ENCODE assay signal across 9 mouse cellular contexts in the genomic region with DNA sequence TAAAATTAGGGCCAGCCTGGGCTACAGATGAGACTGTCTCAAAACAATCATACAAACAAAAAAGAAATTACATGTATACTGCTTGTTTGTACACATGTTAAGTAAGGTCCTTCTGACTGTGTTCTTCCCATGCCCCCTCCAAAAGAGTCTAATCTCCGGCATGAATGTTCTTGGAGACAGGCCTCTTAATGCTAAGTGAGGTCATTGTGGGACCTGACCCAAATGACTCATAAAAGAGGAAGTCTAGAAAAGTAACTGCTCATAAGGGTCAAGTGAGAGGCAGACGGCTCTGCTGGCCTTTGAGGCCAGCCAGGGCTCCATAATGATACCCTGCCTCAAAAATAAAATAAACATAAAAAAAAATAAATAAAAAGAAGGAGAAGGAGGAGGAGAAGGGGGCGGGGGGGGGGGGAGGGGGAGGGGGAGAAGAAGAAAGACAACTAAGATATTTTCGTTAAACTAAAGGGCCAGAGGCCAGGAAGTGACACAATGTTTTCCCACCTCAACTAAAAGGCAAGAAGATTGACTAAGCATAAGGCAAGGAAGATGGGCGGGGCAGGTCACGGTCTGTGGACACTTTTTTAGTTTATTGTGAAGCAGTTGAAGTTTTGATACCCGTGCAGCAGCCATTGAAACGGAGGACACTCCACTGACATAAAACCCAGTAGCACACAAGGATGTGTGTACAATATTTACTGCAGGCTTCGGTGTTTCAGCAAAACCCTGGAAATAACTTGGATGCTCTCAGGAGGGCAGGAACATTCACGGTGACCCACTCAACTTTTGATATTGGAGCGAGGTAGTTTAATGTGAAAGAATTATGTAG. TPM values are rescaled to one million over a fixed set of nuclear protein-coding genes. Genes with fewer than 3 reads are reported as not detected.
DNase-seq lines count a peak whose midpoint lies in the region; ATAC-seq and TF ChIP-seq lines count a peak whose summit lies in the region.
"Had no signal": no experiment of that assay in that cellular context is flagged by ENCODE, and none has a peak within 500 bp of the region (broad histone marks: within the 10 kb centered on the region; RNA-seq: fewer than 3 reads in every experiment).

No protein-coding gene starts in this region.

- H3K36me3 ChIP-seq in forebrain, embryonic 10.5 days (replicated peaks): no peaks in the 10 kb centered on the region
- no peaks in the 10 kb centered on the region for H3K36me3 ChIP-seq in forebrain, embryonic 12.5 days (replicated peaks)
- H3K36me3 ChIP-seq in MEL (ENCODE audit: control insufficient read depth in 1 of 2, insufficient read depth in 2 of 2, low read length in 2 of 2): peaks cover 0 to 13% of the 10 kb centered on the region in 2 experiments; a peak in 2 of 4 replicates
- no peaks in the 10 kb centered on the region for H3K36me3 ChIP-seq in heart, embryonic 12.5 days
- H3K36me3 ChIP-seq in liver, embryonic 16.5 days (ENCODE audit: control insufficient read depth, insufficient read depth): no peaks in the 10 kb centered on the region

- peaks cover 23% of the 10 kb centered on the region for H3K4me1 ChIP-seq in forebrain, embryonic 10.5 days
- H3K4me1 ChIP-seq in forebrain, embryonic 12.5 days: peaks cover 13% of the 10 kb centered on the region
- peaks cover 6 to 7% of the 10 kb centered on the region in 2 experiments for H3K4me1 ChIP-seq in MEL (ENCODE audit: control insufficient read depth in 1 of 2, insufficient read depth in 2 of 2, low read length in 2 of 2)
- peaks cover 17% of the 10 kb centered on the region for H3K4me1 ChIP-seq in heart, embryonic 12.5 days (replicated peaks)
- H3K4me1 ChIP-seq in liver, embryonic 16.5 days (ENCODE audit: control insufficient read depth, low read depth, low read length): peaks cover 38% of the 10 kb centered on the region

- TF ChIP-seq CTCF in MEL (IDR thresholded peaks at IDR 0.05 in 2 of 3, conservative IDR thresholded peaks at IDR 0.05 in 1 of 3; ENCODE audit: control insufficient read depth in 1 of 3, insufficient read depth in 1 of 3, low read depth in 2 of 3, low read length in 3 of 3, poor library complexity in 1 of 3, severe bottlenecking in 1 of 3): no peak

- peak in 1 of 2 experiments; percentile 61; a peak in 2 of 4 replicates for TF ChIP-seq EP300 in MEL (IDR thresholded peaks at IDR 0.05; ENCODE audit: low read depth in 1 of 2, low read length in 2 of 2)

- TF ChIP-seq RAD21 in MEL (IDR thresholded peaks at IDR 0.05; ENCODE audit: low read depth, low read length): no peak

- no peak overlapping the region for H3K9ac ChIP-seq in forebrain, embryonic 12.5 days
- H3K9ac ChIP-seq in MEL (ENCODE audit: control insufficient read depth, low read depth, low read length, poor library complexity, severe bottlenecking): peak overlapping the region; percentile 49
- H3K9ac ChIP-seq in heart, embryonic 12.5 days: no peak overlapping the region
- peak overlapping the region; percentile 40 for H3K9ac ChIP-seq in liver, embryonic 16.5 days (ENCODE audit: low read depth, low read length)

- H3K27ac ChIP-seq in forebrain, embryonic 10.5 days: peak overlapping the region; percentile 80
- no peak overlapping the region for H3K27ac ChIP-seq in forebrain, embryonic 12.5 days
- peak overlapping the region; percentile 55 for H3K27ac ChIP-seq in MEL (ENCODE audit: control insufficient read depth, low read depth, low read length)
- H3K27ac ChIP-seq in heart, embryonic 12.5 days (ENCODE audit: poor library complexity, severe bottlenecking): peak overlapping the region; percentile 90
- H3K27ac ChIP-seq in liver, embryonic 16.5 days (ENCODE audit: low read length): peak overlapping the region; percentile 93

- 73% methylated on average over 10 of the region's 11 CpGs for WGBS in forebrain, embryonic 10.5 days
- 66% methylated on average over 10 of the region's 11 CpGs for WGBS in forebrain, embryonic 12.5 days
- WGBS in heart, embryonic 12.5 days: 53% methylated on average over 10 of the region's 11 CpGs
- WGBS in liver, embryonic 16.5 days (ENCODE audit: insufficient replicate concordance): 31% methylated on average over 10 of the region's 11 CpGs

- TF ChIP-seq POLR2A in MEL (IDR thresholded peaks at IDR 0.05; ENCODE audit: control insufficient read depth in 1 of 2, insufficient read depth in 1 of 2, low read depth in 1 of 2, low read length in 2 of 2, poor library complexity in 1 of 2): no peak

- H3K4me2 ChIP-seq in forebrain, embryonic 12.5 days: no peak overlapping the region
- H3K4me2 ChIP-seq in heart, embryonic 12.5 days: peak overlapping the region; percentile 24; the same call in 1 of the 2 replicates
- H3K4me2 ChIP-seq in liver, embryonic 16.5 days (ENCODE audit: low read depth, low read length): peak overlapping the region; percentile 53

- ATAC-seq in forebrain, embryonic 12.5 days (ENCODE audit: low FRiP score): no peak
- ATAC-seq in heart, embryonic 12.5 days (ENCODE audit: insufficient number of reproducible peaks, low FRiP score): no peak
- ATAC-seq in liver, embryonic 16.5 days (ENCODE audit: low read depth): no peak
- ATAC-seq in activated CD4-positive, CD25-positive, alpha-beta regulatory T cell, adult 4 months: no peak
- no peak for ATAC-seq in erythroid progenitor cell, adult 5-6 weeks (replicated peaks; ENCODE audit: low FRiP score, poor library complexity, severe bottlenecking)

- no peaks in the 10 kb centered on the region for H3K27me3 ChIP-seq in forebrain, embryonic 10.5 days (ENCODE audit: poor library complexity, severe bottlenecking)
- H3K27me3 ChIP-seq in forebrain, embryonic 12.5 days: no peaks in the 10 kb centered on the region
- no peaks in the 10 kb centered on the region for H3K27me3 ChIP-seq in MEL (ENCODE audit: control insufficient read depth in 1 of 2, insufficient read depth in 2 of 2, low read length in 2 of 2)
- no peaks in the 10 kb centered on the region for H3K27me3 ChIP-seq in heart, embryonic 12.5 days (replicated peaks)
- no peaks in the 10 kb centered on the region for H3K27me3 ChIP-seq in liver, embryonic 16.5 days (ENCODE audit: control insufficient read depth, insufficient read depth, low read depth, low read length)

- DNase-seq in forebrain, embryonic 10.5 days (ENCODE audit: extremely low spot score, low spot score): no peak
- peak; percentile 63 for DNase-seq in MEL (ENCODE audit: low read depth, low spot score)
- no peak for DNase-seq in thymus, adult 18-20 months

- H3K79me2 ChIP-seq in MEL (ENCODE audit: control insufficient read depth, insufficient read depth, low read length, poor library complexity): no peaks in the 10 kb centered on the region

- H3K4me3 ChIP-seq in forebrain, embryonic 10.5 days: no peak overlapping the region
- no peak overlapping the region for H3K4me3 ChIP-seq in forebrain, embryonic 12.5 days (replicated peaks)
- peak overlapping the region; percentile 46 to 47 for H3K4me3 ChIP-seq in MEL (ENCODE audit: control insufficient read depth in 1 of 2, insufficient read depth in 1 of 2, low read depth in 2 of 2, low read length in 2 of 2)
- H3K4me3 ChIP-seq in heart, embryonic 12.5 days: no peak overlapping the region
- peak overlapping the region; percentile 27; the same call in 1 of the 2 replicates for H3K4me3 ChIP-seq in liver, embryonic 16.5 days (ENCODE audit: low read depth, low read length)

- H3K9me3 ChIP-seq in forebrain, embryonic 10.5 days: no peaks in the 10 kb centered on the region
- H3K9me3 ChIP-seq in forebrain, embryonic 12.5 days: no peaks in the 10 kb centered on the region
- H3K9me3 ChIP-seq in MEL (replicated peaks; ENCODE audit: insufficient read depth, low read length): no peaks in the 10 kb centered on the region
- no peaks in the 10 kb centered on the region for H3K9me3 ChIP-seq in heart, embryonic 12.5 days (replicated peaks)
- H3K9me3 ChIP-seq in liver, embryonic 16.5 days (replicated peaks; ENCODE audit: control insufficient read depth, low read length): no peaks in the 10 kb centered on the region

RNA-seq across cellular contexts. Expression of a gene that starts 6.6 kb away (rescaled TPM):
- polyA plus RNA-seq in forebrain, embryonic 10.5 days (2016; fragmentation: Nextera tagmentation; extraction: Ambion mirVana): 10.9 and 11.4 TPM in 2 replicates
- 12.3 and 13.5 TPM in 2 replicates for polyA plus RNA-seq in forebrain, embryonic 12.5 days (2016; fragmentation: Nextera tagmentation; extraction: Ambion mirVana)
- total RNA-seq in MEL (2012; rRNA removed): 14.9 and 15.1 TPM in 2 replicates
- 10 to 100 TPM; 14.4 to 36.9 TPM for polyA plus RNA-seq in MEL (2012; ENCODE audit: insufficient read depth in 1 of 2, insufficient read length in 2 of 2, low read depth in 1 of 2, low replicate concordance in 2 of 2, missing spikeins in 1 of 2)
- 19.4 and 19.8 TPM in 2 replicates for polyA plus RNA-seq in heart, embryonic 12.5 days (2016; fragmentation: Nextera tagmentation; extraction: Ambion mirVana)
- 12.1 and 12.6 TPM in 2 replicates for polyA plus RNA-seq in liver, embryonic 16.5 days (2015; fragmentation: Nextera tagmentation; extraction: Ambion mirVana)
- 10 to 100 TPM; 23.5 to 32.3 TPM for polyA plus RNA-seq in activated CD4-positive, CD25-positive, alpha-beta regulatory T cell, adult 4 months (2017; shearing (Covaris generic))
- total RNA-seq in erythroid progenitor cell, adult 5-6 weeks (2015; ENCODE audit: low replicate concordance): 23.1 and 34.8 TPM in 2 replicates
- 22.1 and 25.8 TPM in 2 replicates for total RNA-seq in erythroid progenitor cell, adult 5-6 weeks (2017; ENCODE audit: low replicate concordance)

RNA-seq across cellular contexts. Expression of a gene that starts 31.4 kb away (rescaled TPM):
- polyA plus RNA-seq in forebrain, embryonic 10.5 days (2016; fragmentation: Nextera tagmentation; extraction: Ambion mirVana): not detected in 2 replicates
- polyA plus RNA-seq in forebrain, embryonic 12.5 days (2016; fragmentation: Nextera tagmentation; extraction: Ambion mirVana): not detected in 2 replicates
- total RNA-seq in MEL (2012; rRNA removed): not detected in 2 replicates
- not detected for polyA plus RNA-seq in MEL (2012; ENCODE audit: insufficient read depth in 1 of 2, insufficient read length in 2 of 2, low read depth in 1 of 2, low replicate concordance in 2 of 2, missing spikeins in 1 of 2)
- not detected in 2 replicates for polyA plus RNA-seq in heart, embryonic 12.5 days (2016; fragmentation: Nextera tagmentation; extraction: Ambion mirVana)
- not detected in 2 replicates for polyA plus RNA-seq in liver, embryonic 16.5 days (2015; fragmentation: Nextera tagmentation; extraction: Ambion mirVana)
- not detected for polyA plus RNA-seq in activated CD4-positive, CD25-positive, alpha-beta regulatory T cell, adult 4 months (2017; shearing (Covaris generic))
- total RNA-seq in erythroid progenitor cell, adult 5-6 weeks (2015; ENCODE audit: low replicate concordance): not detected in 2 replicates
- total RNA-seq in erythroid progenitor cell, adult 5-6 weeks (2017; ENCODE audit: low replicate concordance): not detected in 2 replicates
- total RNA-seq: gastrocnemius, postnatal 4 days had no signal

RNA-seq across cellular contexts. Expression of a gene that starts 35.6 kb away (rescaled TPM):
- 9.8 and 10.5 TPM in 2 replicates for polyA plus RNA-seq in forebrain, embryonic 10.5 days (2016; fragmentation: Nextera tagmentation; extraction: Ambion mirVana)
- 13.9 and 15.2 TPM in 2 replicates for polyA plus RNA-seq in forebrain, embryonic 12.5 days (2016; fragmentation: Nextera tagmentation; extraction: Ambion mirVana)
- 0.23 and 0.27 TPM in 2 replicates for total RNA-seq in MEL (2012; rRNA removed)
- under 1 TPM in 1 of 2 experiments, not detected in 1; 0.54 TPM for polyA plus RNA-seq in MEL (2012; ENCODE audit: insufficient read depth in 1 of 2, insufficient read length in 2 of 2, low read depth in 1 of 2, low replicate concordance in 2 of 2, missing spikeins in 1 of 2)
- polyA plus RNA-seq in heart, embryonic 12.5 days (2016; fragmentation: Nextera tagmentation; extraction: Ambion mirVana): 19.2 and 22.0 TPM in 2 replicates
- 25.3 and 25.6 TPM in 2 replicates for polyA plus RNA-seq in liver, embryonic 16.5 days (2015; fragmentation: Nextera tagmentation; extraction: Ambion mirVana)
- polyA plus RNA-seq in activated CD4-positive, CD25-positive, alpha-beta regulatory T cell, adult 4 months (2017; shearing (Covaris generic)): 1 to 10 TPM; 1.0 to 2.9 TPM
- total RNA-seq in erythroid progenitor cell, adult 5-6 weeks (2015; ENCODE audit: low replicate concordance): 3.6 and 10.1 TPM in 2 replicates
- total RNA-seq in erythroid progenitor cell, adult 5-6 weeks (2017; ENCODE audit: low replicate concordance): 0.13 TPM in 1 of 2 replicates, not detected in the other

RNA-seq across cellular contexts. Expression of a gene that starts 56.5 kb away (rescaled TPM):
- 13.4 and 14.6 TPM in 2 replicates for polyA plus RNA-seq in forebrain, embryonic 10.5 days (2016; fragmentation: Nextera tagmentation; extraction: Ambion mirVana)
- 13.2 and 13.8 TPM in 2 replicates for polyA plus RNA-seq in forebrain, embryonic 12.5 days (2016; fragmentation: Nextera tagmentation; extraction: Ambion mirVana)
- total RNA-seq in MEL (2012; rRNA removed): 1.9 and 2.8 TPM in 2 replicates
- polyA plus RNA-seq in MEL (2012; ENCODE audit: insufficient read depth in 1 of 2, insufficient read length in 2 of 2, low read depth in 1 of 2, low replicate concordance in 2 of 2, missing spikeins in 1 of 2): 1 to 10 TPM in 1 of 2 experiments, not detected in 1; 5.4 TPM
- 10.0 TPM in 2 replicates for polyA plus RNA-seq in heart, embryonic 12.5 days (2016; fragmentation: Nextera tagmentation; extraction: Ambion mirVana)
- 5.8 and 6.8 TPM in 2 replicates for polyA plus RNA-seq in liver, embryonic 16.5 days (2015; fragmentation: Nextera tagmentation; extraction: Ambion mirVana)
- 1 to 10 TPM; 6.4 to 8.0 TPM for polyA plus RNA-seq in activated CD4-positive, CD25-positive, alpha-beta regulatory T cell, adult 4 months (2017; shearing (Covaris generic))
- total RNA-seq in erythroid progenitor cell, adult 5-6 weeks (2015; ENCODE audit: low replicate concordance): 19.8 and 39.0 TPM in 2 replicates
- total RNA-seq in erythroid progenitor cell, adult 5-6 weeks (2017; ENCODE audit: low replicate concordance): 28.6 and 35.1 TPM in 2 replicates

Comparison
In these comparisons a context has a peak if more than half of its experiments do, and no peak if none do; other contexts are left out.
1. H3K4me3 ChIP-seq: peak in MEL (2 of 2) and liver, embryonic 16.5 days (single experiment); none in forebrain, embryonic 10.5 days (single experiment), forebrain, embryonic 12.5 days (single experiment) and heart, embryonic 12.5 days (single experiment).
2. H3K9ac ChIP-seq: peak in MEL (single experiment) and liver, embryonic 16.5 days (single experiment); none in forebrain, embryonic 12.5 days (single experiment) and heart, embryonic 12.5 days (single experiment).